Comparison of ENCODE assay signal across 27 mouse cellular contexts in the genomic region with DNA sequence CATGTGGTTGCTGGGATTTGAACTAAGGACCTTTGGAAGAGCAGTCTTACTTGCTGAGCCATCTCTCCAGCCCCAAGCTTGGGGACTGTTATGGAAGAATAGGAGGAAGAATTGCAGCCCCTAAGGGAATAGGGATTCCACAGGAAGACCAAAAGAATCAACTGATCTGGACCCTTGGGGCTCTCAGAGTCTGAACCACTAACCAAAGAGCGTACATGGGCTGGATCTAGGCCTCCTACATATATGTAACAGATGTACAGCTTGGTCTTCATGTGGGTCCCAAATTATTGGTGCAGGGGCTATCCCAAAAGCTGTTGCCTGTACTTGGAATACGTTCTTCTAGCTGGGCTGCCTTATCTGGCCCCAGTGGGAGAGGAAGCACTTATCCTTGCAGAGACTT.
"Had no signal": no experiment of that assay in that cellular context is flagged by ENCODE, and none has a peak within 500 bp of the region (broad histone marks: within the 10 kb centered on the region; RNA-seq: fewer than 3 reads in every experiment).

No protein-coding gene starts in this region.

- DNase-seq: cerebellum, adult 2 months; cerebellum, adult 8-10 months; cerebellum, adult 9-10 months; cerebellum, adult 9-11 months; cerebellum, postnatal 10 days; cerebellum, postnatal 14 days; cerebellum, postnatal 25 days; cerebellum, postnatal 36 days; embryo, embryonic 11 days; forebrain, postnatal 0 days; gastrocnemius, adult 2 months; gastrocnemius, postnatal 10 days; gastrocnemius, postnatal 14 days; gastrocnemius, postnatal 25 days; gastrocnemius, postnatal 36 days; heart, adult 18-20 months had no signal

- H3K4me1 ChIP-seq: embryonic facial prominence, embryonic 10.5 days; embryonic facial prominence, embryonic 12.5 days; embryonic facial prominence, embryonic 13.5 days; embryonic facial prominence, embryonic 15.5 days; forebrain, embryonic 10.5 days; forebrain, embryonic 12.5 days; forebrain, embryonic 13.5 days; forebrain, embryonic 15.5 days had no signal

- H3K4me2 ChIP-seq: embryonic facial prominence, embryonic 12.5 days; embryonic facial prominence, embryonic 13.5 days; embryonic facial prominence, embryonic 15.5 days; forebrain, embryonic 12.5 days; forebrain, embryonic 13.5 days; forebrain, embryonic 15.5 days had no signal

- H3K27me3 ChIP-seq: embryonic facial prominence, embryonic 12.5 days; embryonic facial prominence, embryonic 13.5 days; embryonic facial prominence, embryonic 15.5 days; forebrain, embryonic 12.5 days; forebrain, embryonic 13.5 days; forebrain, embryonic 15.5 days had no signal

- H3K4me3 ChIP-seq: embryonic facial prominence, embryonic 10.5 days; embryonic facial prominence, embryonic 12.5 days; embryonic facial prominence, embryonic 13.5 days; embryonic facial prominence, embryonic 15.5 days; erythroblast, embryonic 14.5 days; forebrain, embryonic 10.5 days; forebrain, embryonic 12.5 days; forebrain, embryonic 13.5 days; forebrain, embryonic 15.5 days; gastrocnemius, adult 2 months had no signal

- ATAC-seq: forebrain, embryonic 13.5 days; forebrain, embryonic 14.5 days; forebrain, embryonic 15.5 days; forebrain, embryonic 16.5 days; forebrain, postnatal 0 days had no signal

- H3K36me3 ChIP-seq: embryonic facial prominence, embryonic 10.5 days; embryonic facial prominence, embryonic 12.5 days; embryonic facial prominence, embryonic 13.5 days; embryonic facial prominence, embryonic 15.5 days; forebrain, embryonic 10.5 days; forebrain, embryonic 12.5 days; forebrain, embryonic 15.5 days had no signal

- H3K27ac ChIP-seq: embryonic facial prominence, embryonic 10.5 days; embryonic facial prominence, embryonic 12.5 days; embryonic facial prominence, embryonic 13.5 days; embryonic facial prominence, embryonic 15.5 days; forebrain, embryonic 10.5 days; forebrain, embryonic 12.5 days; forebrain, embryonic 13.5 days; forebrain, embryonic 15.5 days; gastrocnemius, adult 2 months had no signal

- H3K9me3 ChIP-seq: embryonic facial prominence, embryonic 10.5 days; embryonic facial prominence, embryonic 12.5 days; embryonic facial prominence, embryonic 13.5 days; embryonic facial prominence, embryonic 15.5 days; forebrain, embryonic 12.5 days; forebrain, embryonic 15.5 days had no signal

- H3K9ac ChIP-seq: embryonic facial prominence, embryonic 12.5 days; embryonic facial prominence, embryonic 13.5 days; embryonic facial prominence, embryonic 15.5 days; forebrain, embryonic 12.5 days; forebrain, embryonic 13.5 days; forebrain, embryonic 15.5 days; forebrain, postnatal 0 days had no signal
